Mouse (Mus musculus): ENCODE results near the gene Ttc30a2.
A peak's percentile ranks its signal among the peaks of the same experiment; 100 is the strongest.

DNA sequence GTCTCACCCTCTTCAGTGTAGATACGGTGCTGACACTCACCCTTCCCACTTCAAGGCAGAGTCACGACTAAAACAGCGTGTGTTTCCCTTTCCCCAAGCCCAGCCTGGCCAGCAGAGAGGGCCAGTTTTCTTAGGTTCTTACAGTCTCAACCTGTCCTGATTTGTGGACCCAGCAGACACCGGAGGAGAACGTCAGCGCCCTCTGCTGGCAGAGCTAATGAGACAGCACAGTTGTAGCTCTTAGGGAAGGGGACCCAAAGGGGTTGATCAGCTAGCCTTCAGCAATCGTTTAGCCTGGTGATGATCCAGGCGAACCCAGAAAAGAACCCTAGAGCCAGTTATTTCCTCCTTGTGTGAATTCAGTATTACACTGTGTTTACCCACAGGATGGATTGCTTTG lies 23.4 kb upstream of the Ttc30a2 start:
- peak; percentile 84; the same call in 1 of the 2 replicates for TF ChIP-seq CTCF (IDR thresholded peaks at IDR 0.05; ENCODE audit: extremely low read depth, insufficient read length, insufficient replicate concordance, low read depth, low read length)
- TF ChIP-seq POLR2A (IDR thresholded peaks at IDR 0.05; ENCODE audit: low read depth, low read length) = no peak

Data from small intestine, adult 2 months (tissue).